Mouse (Mus musculus): ENCODE data around the gene Gm5737.

Gene Gm5737

GRCm38 (mm10) chr7:120811834-120812415 is at the start of gene Gm5737:
Gm5737 (plus strand) TSS chr7:120812365.
- DNase-seq = no peak

- DNase-seq = no peak
Measured at GRCm38 (mm10) chr7:120767369-120767768, 44.8 kb upstream of the Gm5737 start.

- DNase-seq = no peak
Measured at GRCm38 (mm10) chr7:120771389-120771788, 40.8 kb upstream of the Gm5737 start.

- DNase-seq = no peak
Measured at GRCm38 (mm10) chr7:120778012-120778411, 34.2 kb upstream of the Gm5737 start.

GRCm38 (mm10) chr7:120795544-120795943 is 16.6 kb upstream of the Gm5737 start:
- DNase-seq = no peak

- no peak for DNase-seq
Measured at GRCm38 (mm10) chr7:120796369-120796768, 15.8 kb upstream of the Gm5737 start.

GRCm38 (mm10) chr7:120803268-120803667 is 8.9 kb upstream of the Gm5737 start:
- no peak for DNase-seq

GRCm38 (mm10) chr7:120809705-120810104 is 2.5 kb upstream of the Gm5737 start:
- no peak for DNase-seq

GRCm38 (mm10) chr7:120817552-120817951 is 5.4 kb downstream of the Gm5737 start:
- DNase-seq = no peak

GRCm38 (mm10) chr7:120819386-120819785 is 7.2 kb downstream of the Gm5737 start:
- DNase-seq = no peak

- DNase-seq = peak; percentile 65
Measured at GRCm38 (mm10) chr7:120823248-120823647, 11.1 kb downstream of the Gm5737 start.

- no peak for DNase-seq
Measured at GRCm38 (mm10) chr7:120825097-120825496, 12.9 kb downstream of the Gm5737 start.

GRCm38 (mm10) chr7:120826408-120826807 is 14.2 kb downstream of the Gm5737 start:
- DNase-seq = no peak

- DNase-seq = peak; percentile 85
Measured at GRCm38 (mm10) chr7:120830431-120831381, 18.5 kb downstream of the Gm5737 start.

GRCm38 (mm10) chr7:120834426-120834825 is 22.3 kb downstream of the Gm5737 start:
- DNase-seq = no peak

- DNase-seq = peak; percentile 76
Measured at GRCm38 (mm10) chr7:120834863-120835372, 22.8 kb downstream of the Gm5737 start.

GRCm38 (mm10) chr7:120835449-120836359 is 23.5 kb downstream of the Gm5737 start:
- peak; percentile 94 for DNase-seq

GRCm38 (mm10) chr7:120836361-120836760 is 24.2 kb downstream of the Gm5737 start:
- DNase-seq = peak; percentile 50

- DNase-seq = peak; percentile 18
Measured at GRCm38 (mm10) chr7:120838436-120839160, 26.4 kb downstream of the Gm5737 start.

- DNase-seq = no peak
Measured at GRCm38 (mm10) chr7:120839786-120840185, 27.6 kb downstream of the Gm5737 start.

- peak; percentile 90 for DNase-seq
Measured at GRCm38 (mm10) chr7:120842345-120843036, 30.3 kb downstream of the Gm5737 start, which contains the start of gene Eef2k. Eef2k (plus strand) TSS chr7:120842831.
